9 mouse cellular contexts compared by ENCODE assay signal in genomic region chr3:41348795-41349194, GRCm38 (mm10).
DNase-seq lines count a peak whose midpoint lies in the region; ATAC-seq and TF ChIP-seq lines count a peak whose summit lies in the region.
"Had no signal": no experiment of that assay in that cellular context is flagged by ENCODE, and none has a peak within 500 bp of the region (broad histone marks: within the 10 kb centered on the region; RNA-seq: fewer than 3 reads in every experiment).

No protein-coding gene starts in this region.

- intact Hi-C loops in heart, adult 2 months (cut with DNase I): loop anchor here (5.0 kb wide), 1 partner anchor 214 kb away; no protein-coding TSS in a partner anchor

- no peak overlapping the region for H3K9ac ChIP-seq in heart, adult 2 months (ENCODE audit: low read depth, low read length)
- no peak overlapping the region for H3K9ac ChIP-seq in heart, embryonic 12.5 days
- H3K9ac ChIP-seq in midbrain, embryonic 14.5 days (replicated peaks; ENCODE audit: low read length): no peak overlapping the region
- H3K9ac ChIP-seq: embryonic facial prominence, embryonic 12.5 days had no signal

- H3K4me1 ChIP-seq in heart, adult 2 months (ENCODE audit: control insufficient read depth, insufficient read depth, low read length): peaks cover 1% of the 10 kb centered on the region; the same call in 1 of the 2 replicates
- peaks cover 8% of the 10 kb centered on the region; the same call in 1 of the 2 replicates for H3K4me1 ChIP-seq in heart, embryonic 12.5 days (replicated peaks)
- H3K4me1 ChIP-seq in embryonic facial prominence, embryonic 10.5 days: peaks cover 13% of the 10 kb centered on the region
- H3K4me1 ChIP-seq in midbrain, embryonic 14.5 days (ENCODE audit: control insufficient read depth, insufficient read depth, low read length): no peaks in the 10 kb centered on the region

- no peak for TF ChIP-seq POLR2A in heart, adult 2 months (IDR thresholded peaks at IDR 0.05; ENCODE audit: insufficient read depth, low read depth, low read length)

- H3K4me2 ChIP-seq in heart, embryonic 12.5 days: no peak overlapping the region
- no peak overlapping the region for H3K4me2 ChIP-seq in midbrain, embryonic 14.5 days (ENCODE audit: low read length)
- H3K4me2 ChIP-seq: embryonic facial prominence, embryonic 12.5 days had no signal

- TF ChIP-seq CTCF in heart, adult 2 months (IDR thresholded peaks at IDR 0.05): peak; percentile 72

- no peaks in the 10 kb centered on the region for H3K27me3 ChIP-seq in heart, adult 2 months (ENCODE audit: control insufficient read depth, insufficient read depth, low read length)
- H3K27me3 ChIP-seq in heart, embryonic 12.5 days (replicated peaks): no peaks in the 10 kb centered on the region
- H3K27me3 ChIP-seq in embryonic facial prominence, embryonic 10.5 days (replicated peaks; ENCODE audit: low read depth, poor library complexity, severe bottlenecking): no peaks in the 10 kb centered on the region
- H3K27me3 ChIP-seq in midbrain, embryonic 14.5 days (ENCODE audit: control insufficient read depth, insufficient read depth, low read length): no peaks in the 10 kb centered on the region
- H3K27me3 ChIP-seq: embryonic facial prominence, embryonic 12.5 days had no signal

- no peak overlapping the region for H3K4me3 ChIP-seq in heart, adult 2 months
- H3K4me3 ChIP-seq in heart, embryonic 12.5 days: no peak overlapping the region
- H3K4me3 ChIP-seq in embryonic facial prominence, embryonic 10.5 days: no peak overlapping the region
- H3K4me3 ChIP-seq in midbrain, embryonic 14.5 days (replicated peaks; ENCODE audit: low read depth, low read length): no peak overlapping the region
- H3K4me3 ChIP-seq: embryonic facial prominence, embryonic 12.5 days had no signal

- peak; percentile 58 to 67 for DNase-seq in heart, adult 2 months
- DNase-seq in A20 (ENCODE audit: low read depth, low spot score): peak; percentile 54
- DNase-seq in WW6 (ENCODE audit: low read depth, low spot score): peak; percentile 13
- peak; percentile 45 for DNase-seq in embryonic facial prominence, embryonic 10.5 days (ENCODE audit: low spot score)
- peak; percentile 8 for DNase-seq in layer of hippocampus, adult 9-10 months (ENCODE audit: low spot score)
- DNase-seq in retina, embryonic 14.5 days (ENCODE audit: low spot score): peak; percentile 70
- DNase-seq in midbrain, embryonic 14.5 days: no peak

- H3K79me2 ChIP-seq in heart, adult 2 months (replicated peaks; ENCODE audit: control insufficient read depth, insufficient read depth, low read length): no peaks in the 10 kb centered on the region

- no peaks in the 10 kb centered on the region for H3K36me3 ChIP-seq in heart, adult 2 months (ENCODE audit: control insufficient read depth, insufficient read depth, low read length)
- no peaks in the 10 kb centered on the region for H3K36me3 ChIP-seq in heart, embryonic 12.5 days
- no peaks in the 10 kb centered on the region for H3K36me3 ChIP-seq in embryonic facial prominence, embryonic 10.5 days (replicated peaks)
- H3K36me3 ChIP-seq in midbrain, embryonic 14.5 days (ENCODE audit: control insufficient read depth, insufficient read depth, low read length): no peaks in the 10 kb centered on the region
- H3K36me3 ChIP-seq: embryonic facial prominence, embryonic 12.5 days had no signal

- 55% methylated on average over 1 of the region's 1 CpGs for WGBS in heart, adult 2 months
- 55% methylated on average over 1 of the region's 1 CpGs for WGBS in heart, embryonic 12.5 days
- 58% methylated on average over 1 of the region's 1 CpGs for WGBS in embryonic facial prominence, embryonic 10.5 days
- WGBS in midbrain, embryonic 14.5 days: 59% methylated on average over 1 of the region's 1 CpGs

- no peak overlapping the region for H3K27ac ChIP-seq in heart, adult 2 months
- H3K27ac ChIP-seq in heart, embryonic 12.5 days (ENCODE audit: poor library complexity, severe bottlenecking): no peak overlapping the region
- H3K27ac ChIP-seq in embryonic facial prominence, embryonic 10.5 days (replicated peaks): no peak overlapping the region
- no peak overlapping the region for H3K27ac ChIP-seq in midbrain, embryonic 14.5 days (replicated peaks; ENCODE audit: low read depth, low read length)
- H3K27ac ChIP-seq: embryonic facial prominence, embryonic 12.5 days had no signal

- no peaks in the 10 kb centered on the region for H3K9me3 ChIP-seq in heart, embryonic 12.5 days (replicated peaks)
- no peaks in the 10 kb centered on the region for H3K9me3 ChIP-seq in embryonic facial prominence, embryonic 10.5 days
- no peaks in the 10 kb centered on the region for H3K9me3 ChIP-seq in midbrain, embryonic 14.5 days (ENCODE audit: control insufficient read depth, low read length)
- H3K9me3 ChIP-seq: embryonic facial prominence, embryonic 12.5 days had no signal

- ATAC-seq in heart, embryonic 12.5 days (ENCODE audit: insufficient number of reproducible peaks, low FRiP score): no peak
- no peak for ATAC-seq in midbrain, embryonic 14.5 days (ENCODE audit: low FRiP score, low TSS enrichment)

- no peak for TF ChIP-seq EP300 in heart, adult 2 months (IDR thresholded peaks at IDR 0.05; ENCODE audit: insufficient read depth, low read depth, low read length)
